Mouse (Mus musculus) heart, postnatal 0 days (tissue): ENCODE measurements at regions not wholly inside any gene's neighbourhood (a gene's known extent, or its start where the extent isn't known, plus 50 kb on each side); places are given as distances from the start of the nearest gene placed in this dataset.

Experiments
- ATAC-seq: fragments of 200-750 bp; cut with Nextera tagmentation; 2 replicates; pipeline ENCODE4 v1.8.0; 2017; ENCODE audit warnings: low read depth, moderate number of reproducible peaks, moderate library complexity; ENCODE audit not compliant: insufficient read depth
- DNase-seq: peaks from one replicate; pipeline ENCODE4 v3.0.0-alpha.2; 2016; ENCODE audit warnings: low spot score
- H3K27ac ChIP-seq: fragments of 300-500 bp; sonication (generic); 2 replicates; pipeline ENCODE4 v1.5.1; 2014; ENCODE audit warnings: low read depth, mild to moderate bottlenecking
- H3K27me3 ChIP-seq: fragments of 300-500 bp; sonication (generic); 2 replicates; pipeline ENCODE4 v1.6.1; 2014; ENCODE audit warnings: low read length, mixed read lengths; ENCODE audit not compliant: control insufficient read depth, insufficient read depth
- H3K36me3 ChIP-seq: fragments of 300-500 bp; sonication (generic); replicated peaks from 2 replicates; pipeline ENCODE4 v1.6.1; 2014; ENCODE audit warnings: low read length, mixed read lengths; ENCODE audit not compliant: control insufficient read depth, insufficient read depth
- H3K4me1 ChIP-seq: fragments of 300-500 bp; sonication (generic); 2 replicates; pipeline ENCODE4 v1.6.1; 2014; ENCODE audit warnings: antibody characterized with exemption; ENCODE audit not compliant: control insufficient read depth, insufficient read depth
- H3K4me2 ChIP-seq: fragments of 300-500 bp; sonication (generic); 2 replicates; pipeline ENCODE4 v1.6.1; 2014; ENCODE audit warnings: low read depth, mild to moderate bottlenecking, low read length, moderate library complexity
- H3K4me3 ChIP-seq: fragments of 300-500 bp; sonication (generic); 2 replicates; pipeline ENCODE4 v1.5.1; 2014; ENCODE audit warnings: low read depth, low read length
- H3K9ac ChIP-seq: fragments of 300-500 bp; sonication (generic); replicated peaks from 2 replicates; pipeline ENCODE4 v1.6.1; 2014; ENCODE audit warnings: low read depth, low read length, mixed read lengths
- H3K9me3 ChIP-seq: fragments of 300-500 bp; sonication (generic); replicated peaks from 2 replicates; pipeline ENCODE4 v1.6.1; 2016; ENCODE audit warnings: low read length; ENCODE audit not compliant: control insufficient read depth
- CTCF ChIP-seq: IDR thresholded peaks from 2 replicates; pipeline ENCODE4 v1.5.1; 2016; ENCODE audit warnings: antibody characterized with exemption, control low read depth, low read depth
- EP300 ChIP-seq: IDR thresholded peaks from 2 replicates; pipeline ENCODE4 v1.6.1; 2016; ENCODE audit warnings: antibody characterized with exemption, low read depth
- WGBS: fragments of 180-500 bp; shearing (Covaris S2); extraction: QIAGEN DNeasy Blood & Tissue Kit; methylation state at CpG from one replicate; pipeline ENCODE4 v1.1.7; 2014; 5-methylcytosine and 5-hydroxymethylcytosine counted together

DNA sequence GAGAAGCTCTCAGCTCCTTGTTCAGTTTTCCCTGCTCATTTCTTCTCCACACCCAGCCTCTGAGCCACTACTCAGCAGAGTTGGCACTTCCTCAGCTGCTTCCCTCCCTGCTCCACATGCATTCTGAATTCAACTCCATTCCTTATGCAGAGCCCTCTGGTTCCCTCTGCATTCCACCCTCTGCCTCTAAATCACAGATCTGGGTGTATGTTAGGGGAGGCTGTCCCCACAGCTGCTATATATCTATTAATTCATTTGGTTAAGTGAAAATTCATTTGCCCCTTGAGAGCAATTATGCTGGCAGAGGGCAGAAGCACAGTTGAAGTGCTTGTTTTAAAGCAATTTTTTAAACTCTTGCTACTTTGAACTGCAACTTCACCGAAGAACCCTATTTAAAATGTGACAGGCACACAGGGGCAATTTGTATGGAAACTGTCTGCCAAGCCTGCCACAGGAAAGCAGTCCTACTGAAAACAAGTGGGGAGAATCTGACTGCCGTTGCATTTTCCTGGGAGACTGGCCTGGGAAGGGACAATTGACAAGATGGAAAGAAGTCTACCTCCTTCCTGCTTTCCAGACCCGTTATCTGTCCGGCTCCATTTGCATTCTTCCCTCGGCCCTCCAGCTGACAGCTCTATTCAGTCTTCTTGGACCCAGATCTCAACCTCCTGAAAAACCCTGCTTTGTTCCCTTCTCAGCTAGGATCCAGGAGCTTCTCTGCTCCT lies 88.0 kb upstream of the Gpr141 start:
- TF ChIP-seq EP300, result no peak
- TF ChIP-seq CTCF, result no peak
- Histone ChIP-seq H3K27ac (no peak overlapping the region), H3K9ac (no peak overlapping the region), H3K9me3 (no peaks in the 10 kb centered on the region), H3K4me1 (no peaks in the 10 kb centered on the region), H3K36me3 (no peaks in the 10 kb centered on the region), H3K27me3 (no peaks in the 10 kb centered on the region), H3K4me2 (no peak overlapping the region), H3K4me3 (no peak overlapping the region)
- no peak for ATAC-seq
- DNase-seq, result no peak
- 38% methylated on average over 5 of the region's 5 CpGs for WGBS

DNA sequence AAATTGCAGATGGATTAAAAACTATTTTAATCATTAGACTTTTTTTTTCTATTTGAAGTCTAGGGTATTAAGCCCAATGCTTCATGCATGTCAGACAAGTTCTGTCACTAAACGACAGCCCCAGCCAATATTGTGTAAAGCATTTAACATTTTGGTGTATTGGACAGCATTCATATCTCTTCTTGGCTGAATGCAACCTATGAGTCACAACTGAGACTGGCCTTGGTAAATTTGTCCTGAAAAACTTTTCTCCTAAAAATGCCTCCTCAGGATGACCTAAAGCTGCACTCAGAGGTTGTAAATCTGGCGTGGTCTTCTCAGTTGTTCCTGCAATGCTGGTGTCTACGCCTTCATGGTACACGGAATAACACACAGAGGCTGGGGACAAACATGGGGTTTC lies 78.7 kb upstream of the Gpr141 start:
- Histone ChIP-seq H3K4me1 (no peaks in the 10 kb centered on the region), H3K9ac (no peak overlapping the region), H3K36me3 (no peaks in the 10 kb centered on the region), H3K27ac (no peak overlapping the region), H3K27me3 (no peaks in the 10 kb centered on the region), H3K9me3 (no peaks in the 10 kb centered on the region), H3K4me3 (no peak overlapping the region), H3K4me2 (no peak overlapping the region)
- DNase-seq (no peak), ATAC-seq (no peak)
- WGBS, result 72% methylated on average over 4 of the region's 4 CpGs
- TF ChIP-seq EP300 (no peak), CTCF (no peak)

DNA sequence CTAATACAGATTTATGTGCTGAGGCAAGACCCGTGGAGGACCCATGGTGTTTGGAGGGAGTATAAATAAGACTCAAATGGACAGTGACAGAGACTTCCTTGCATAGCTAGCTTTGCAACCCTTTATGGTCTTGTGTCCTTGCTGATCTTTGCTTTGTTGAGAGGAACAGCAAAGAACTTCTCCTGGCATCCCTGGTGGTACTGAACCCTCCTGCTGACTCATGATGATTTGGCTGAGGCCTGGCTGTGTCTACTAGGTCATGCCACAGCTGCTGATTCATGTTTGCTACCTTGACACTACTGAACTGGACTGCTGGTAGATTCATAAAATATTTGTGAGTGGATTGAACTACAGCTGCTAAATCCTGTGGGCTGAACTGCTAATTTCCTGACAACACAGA lies 73.1 kb upstream of the Gpr141 start:
- no peak for ATAC-seq
- no peaks in the 10 kb centered on the region for H3K36me3 ChIP-seq
- no peak for DNase-seq
- H3K9me3 ChIP-seq, result no peaks in the 10 kb centered on the region
- H3K4me1 ChIP-seq, result no peaks in the 10 kb centered on the region
- 68% methylated on average over 1 of the region's 1 CpGs for WGBS
- no peak overlapping the region for H3K27ac ChIP-seq
- H3K4me2 ChIP-seq, result no peak overlapping the region
- TF ChIP-seq EP300 (no peak), CTCF (no peak)
- H3K4me3 ChIP-seq, result no peak overlapping the region
- no peak overlapping the region for H3K9ac ChIP-seq
- H3K27me3 ChIP-seq, result no peaks in the 10 kb centered on the region

DNA sequence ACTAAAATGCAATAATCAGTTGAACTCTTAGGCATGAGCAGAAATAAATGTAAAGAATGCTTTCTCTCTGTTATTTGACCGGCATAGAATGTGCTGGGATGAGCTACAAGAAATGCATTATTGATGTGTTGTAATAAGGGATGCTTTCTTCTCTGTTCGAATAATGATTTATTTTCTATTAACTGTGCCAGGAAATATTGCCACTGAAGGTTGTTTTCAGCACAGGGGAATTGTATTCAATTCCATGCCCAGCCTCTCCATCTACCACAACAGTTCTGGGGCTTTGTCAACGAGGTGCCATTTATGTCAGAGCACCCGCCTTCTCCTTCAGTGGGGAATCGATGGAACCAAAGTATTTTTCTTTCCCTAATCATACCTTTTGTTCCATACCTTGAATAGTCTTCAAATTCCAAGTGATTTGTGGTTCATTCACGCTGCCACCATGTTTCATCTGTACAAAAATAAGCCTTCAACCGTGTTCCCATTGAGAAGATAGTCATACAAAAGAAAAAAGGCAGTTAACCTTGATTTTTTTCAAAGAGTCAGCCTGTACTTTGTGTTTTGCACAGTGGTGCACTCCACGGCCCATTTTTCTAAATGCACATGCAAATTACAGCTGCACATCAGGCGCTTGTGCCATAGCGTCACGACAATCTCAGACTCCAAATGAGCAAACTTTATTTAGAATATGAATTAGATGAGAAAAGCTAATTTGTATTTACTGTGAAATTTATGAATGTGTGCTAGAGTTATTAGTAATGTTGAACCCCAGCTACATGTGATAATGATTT lies 65.1 kb upstream of the Gpr141 start:
- TF ChIP-seq EP300 (no peak), CTCF (no peak)
- Histone ChIP-seq H3K4me1 (no peaks in the 10 kb centered on the region), H3K9me3 (no peaks in the 10 kb centered on the region), H3K9ac (no peak overlapping the region), H3K27ac (no peak overlapping the region), H3K4me2 (no peak overlapping the region), H3K27me3 (no peaks in the 10 kb centered on the region), H3K4me3 (no peak overlapping the region), H3K36me3 (no peaks in the 10 kb centered on the region)
- 78% methylated on average over 11 of the region's 11 CpGs for WGBS
- ATAC-seq, result no peak
- DNase-seq, result no peak

DNA sequence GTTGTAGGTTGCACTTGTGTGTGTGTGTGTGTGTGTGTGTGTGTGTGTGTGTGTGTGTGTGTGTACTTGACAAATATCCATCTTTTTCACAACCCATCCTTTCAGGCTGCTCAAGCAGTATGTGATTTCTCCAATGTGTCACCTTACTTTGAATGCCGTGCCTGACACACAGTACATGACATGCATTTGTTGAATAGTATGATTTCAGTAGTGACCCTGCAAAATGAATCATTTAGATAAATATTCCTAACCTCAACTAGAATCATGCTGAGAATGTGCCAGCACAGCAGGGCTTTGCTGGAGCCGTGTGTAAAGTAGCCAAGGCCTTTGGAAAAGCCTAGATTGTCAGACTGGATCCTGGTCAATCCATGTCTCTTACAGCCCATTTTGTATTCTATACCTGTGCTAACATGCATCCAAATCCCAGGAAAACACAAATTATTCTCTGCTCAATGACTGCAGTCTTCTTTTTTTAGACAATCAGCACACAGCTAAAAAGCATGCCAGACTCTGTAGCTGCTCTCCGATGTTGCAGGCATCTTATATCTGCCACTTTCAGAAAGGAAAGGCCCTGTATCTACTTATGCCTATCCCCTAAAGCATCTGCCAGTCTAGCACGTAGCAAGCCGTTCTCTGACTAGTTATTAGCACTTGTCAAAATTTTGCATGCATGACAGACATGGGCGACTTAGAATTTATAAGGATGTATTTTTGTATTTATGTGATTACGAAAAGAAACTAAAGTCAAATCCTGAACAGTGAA lies 60.0 kb upstream of the Gpr141 start:
- ATAC-seq (no peak), DNase-seq (no peak)
- no peak for TF ChIP-seq CTCF
- TF ChIP-seq EP300, result no peak
- Histone ChIP-seq H3K9me3 (no peaks in the 10 kb centered on the region), H3K9ac (no peak overlapping the region), H3K27me3 (no peaks in the 10 kb centered on the region), H3K4me3 (no peak overlapping the region), H3K36me3 (no peaks in the 10 kb centered on the region), H3K27ac (no peak overlapping the region), H3K4me2 (no peak overlapping the region), H3K4me1 (no peaks in the 10 kb centered on the region)
- 72% methylated on average over 7 of the region's 7 CpGs for WGBS
